Mouse (Mus musculus) adrenal gland, postnatal 10 days (tissue): Measurements from ENCODE around the gene Fam217b. TPM values are rescaled to one million over a fixed set of nuclear protein-coding genes. Genes with fewer than 3 reads are reported as not detected.

ENCODE experiments used
- DNase-seq: peaks from one replicate; pipeline ENCODE4 v3.0.0; 2021; ENCODE audit warnings: mixed read lengths
- total RNA-seq, 2 experiments: library from RNA; stranded (reverse); gene quantifications; 2 replicates each; pipeline ENCODE4 v1.2.3; 2021

Gene Fam217b
- total RNA-seq, 2 experiments from 2014 or later: 7.8 to 8.8 TPM

DNA sequence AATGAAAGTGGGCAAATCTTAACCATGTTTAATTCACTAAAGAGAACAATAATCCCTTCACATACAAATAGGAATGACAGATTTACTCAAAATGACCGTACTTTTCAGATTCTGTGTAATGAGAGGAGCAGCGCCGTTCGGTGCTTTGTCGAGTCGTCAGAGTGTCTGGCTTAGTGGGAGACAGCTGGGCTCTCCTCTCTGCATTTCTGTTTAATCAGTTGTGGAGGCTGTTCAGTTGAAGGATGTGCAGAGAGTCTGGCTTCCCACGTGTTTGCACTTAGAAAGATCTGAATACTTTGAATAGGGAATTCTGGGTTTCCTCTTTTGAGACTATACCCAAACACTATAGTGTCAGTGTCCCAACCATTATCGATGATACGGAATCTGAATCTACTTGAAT lies 23.0 kb downstream of the Fam217b start:
- DNase-seq: no peak

DNA sequence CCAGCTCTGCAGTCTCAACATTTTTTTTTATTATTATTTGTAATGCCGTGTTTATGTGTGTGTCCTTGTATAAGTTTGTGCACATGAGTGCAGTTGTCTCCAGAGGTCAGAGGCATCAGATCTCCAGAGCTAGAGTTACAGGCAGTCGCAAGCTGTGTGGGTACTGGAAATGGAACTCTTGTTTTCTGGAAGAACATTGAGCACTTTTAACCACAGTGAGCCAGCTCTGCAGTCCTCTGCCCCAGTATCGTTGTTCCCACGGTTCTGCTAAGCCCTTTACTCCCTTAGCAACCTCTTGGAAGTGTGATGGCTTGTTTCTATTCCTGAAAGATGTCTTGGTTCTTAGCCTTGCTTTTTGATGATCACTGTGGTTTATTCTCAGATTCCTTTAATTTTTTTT lies 35.1 kb downstream of the Fam217b start:
- DNase-seq: no peak

DNA sequence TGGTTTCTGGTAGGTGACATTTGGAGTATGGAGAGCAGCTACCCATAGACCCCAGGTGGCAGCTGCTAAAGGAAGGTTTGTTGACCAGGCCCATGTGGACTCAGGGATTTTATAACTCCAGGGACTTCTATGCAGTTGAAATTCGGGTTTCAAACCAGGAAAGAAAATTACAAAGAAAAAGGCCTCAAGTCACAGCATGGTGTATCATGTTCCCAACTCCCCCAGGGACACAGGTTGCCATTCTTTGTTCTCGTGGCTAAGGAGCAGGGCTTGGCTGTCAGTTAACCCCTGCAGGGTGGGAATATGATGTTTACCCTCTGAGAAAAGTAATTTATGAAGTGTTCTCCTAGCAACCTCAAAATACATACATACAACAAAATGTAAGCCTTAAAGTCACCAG lies 35.9 kb downstream of the Fam217b start:
- DNase-seq: no peak

DNA sequence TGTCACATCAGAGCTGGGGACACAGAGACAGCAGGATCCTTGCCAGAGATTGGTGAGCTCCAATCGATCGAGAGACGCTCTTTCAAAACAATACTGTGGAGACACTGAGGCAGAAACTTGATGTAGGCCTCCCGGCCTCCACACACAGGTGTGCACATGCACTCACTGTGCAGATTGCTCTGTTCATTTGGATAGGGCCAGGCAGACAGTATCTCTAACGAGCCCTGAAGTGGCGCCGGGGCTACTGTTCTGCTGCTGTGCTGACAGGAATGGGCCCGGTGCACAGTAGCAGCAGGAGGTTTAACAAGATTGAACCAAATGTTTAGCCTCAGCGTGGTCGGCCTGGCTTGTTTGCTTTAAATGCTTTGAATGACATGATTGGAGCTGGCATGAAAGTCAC lies 36.6 kb downstream of the Fam217b start:
- no peak for DNase-seq

DNA sequence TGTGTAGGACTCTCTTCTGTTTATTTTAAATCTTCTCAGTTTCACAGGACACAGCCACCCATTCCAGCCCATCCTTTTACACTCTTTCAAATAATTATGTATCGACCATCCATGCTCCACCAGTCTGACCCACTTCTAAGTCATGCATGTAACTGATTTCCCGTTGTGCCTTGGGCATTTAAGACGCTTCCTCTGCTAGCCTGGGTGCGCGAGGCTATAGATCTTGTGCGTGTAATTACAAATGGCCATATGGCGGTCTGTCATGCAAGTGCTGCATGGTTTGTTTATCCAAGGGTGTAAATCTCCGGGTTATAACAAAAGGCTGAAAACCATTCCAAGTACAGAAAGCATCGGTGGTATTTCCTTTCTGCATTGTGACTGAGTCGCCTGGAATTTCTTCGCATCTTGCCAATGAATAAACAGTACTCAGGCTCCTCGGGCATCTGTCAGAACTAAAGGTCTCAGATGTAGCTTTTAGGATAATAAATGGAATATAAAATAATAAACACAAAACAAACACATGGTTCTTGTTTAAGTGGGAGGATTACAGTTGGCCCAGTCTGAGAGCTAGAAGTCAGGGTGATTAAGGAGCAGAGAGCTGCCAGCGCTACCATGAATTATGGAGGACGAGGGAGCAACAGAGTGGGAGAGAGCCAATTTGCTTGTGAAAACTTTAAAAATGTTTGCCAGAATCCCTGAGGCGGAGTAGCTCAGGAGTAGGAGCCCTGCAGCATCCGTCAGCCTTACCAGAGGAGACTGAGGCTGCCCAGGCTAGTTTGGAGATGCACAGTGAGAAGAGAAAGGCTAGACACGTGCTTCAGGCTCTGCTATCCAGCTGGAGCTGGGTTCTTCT lies 40.6 kb downstream of the Fam217b start:
- DNase-seq: peak; percentile 16

DNA sequence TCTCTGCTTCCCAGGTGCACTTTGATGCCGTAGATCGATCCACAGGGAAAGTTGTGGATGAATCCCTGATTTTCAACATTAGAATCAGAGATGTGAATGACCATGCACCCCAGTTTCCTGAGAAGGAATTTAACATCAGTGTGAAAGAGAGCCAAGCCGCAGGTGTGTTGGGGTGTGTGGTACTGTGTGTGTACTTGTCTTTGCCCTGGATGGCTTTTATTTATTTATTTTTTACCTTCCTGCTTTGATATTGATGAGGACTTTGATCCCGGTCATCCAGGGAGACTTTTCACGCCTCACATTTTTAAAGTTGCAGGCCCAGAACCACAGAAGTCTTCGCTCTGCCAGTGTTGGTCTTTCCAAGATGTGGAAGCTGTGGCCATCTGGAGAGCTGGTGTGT lies 43.1 kb downstream of the Fam217b start:
- no peak for DNase-seq

DNA sequence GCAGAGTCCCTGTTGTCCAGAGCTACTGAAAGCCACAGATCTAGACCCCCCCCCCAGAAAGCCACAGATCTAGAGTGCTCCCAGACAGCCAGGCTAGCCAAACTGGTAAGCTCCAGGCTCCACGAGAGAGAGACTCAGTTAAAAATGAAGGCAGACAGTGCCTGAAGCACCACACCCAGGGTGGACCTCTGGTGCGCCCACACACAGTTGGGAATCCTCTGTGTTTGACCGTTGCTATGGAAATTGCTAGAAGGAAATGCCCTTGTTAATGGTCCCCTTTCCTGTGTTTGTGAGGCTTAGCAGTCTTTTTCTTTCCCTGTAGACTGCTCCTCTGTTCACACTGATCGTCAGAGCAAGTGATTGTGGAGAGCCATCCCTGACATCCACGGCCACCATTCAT lies 46.0 kb downstream of the Fam217b start:
- no peak for DNase-seq

DNA sequence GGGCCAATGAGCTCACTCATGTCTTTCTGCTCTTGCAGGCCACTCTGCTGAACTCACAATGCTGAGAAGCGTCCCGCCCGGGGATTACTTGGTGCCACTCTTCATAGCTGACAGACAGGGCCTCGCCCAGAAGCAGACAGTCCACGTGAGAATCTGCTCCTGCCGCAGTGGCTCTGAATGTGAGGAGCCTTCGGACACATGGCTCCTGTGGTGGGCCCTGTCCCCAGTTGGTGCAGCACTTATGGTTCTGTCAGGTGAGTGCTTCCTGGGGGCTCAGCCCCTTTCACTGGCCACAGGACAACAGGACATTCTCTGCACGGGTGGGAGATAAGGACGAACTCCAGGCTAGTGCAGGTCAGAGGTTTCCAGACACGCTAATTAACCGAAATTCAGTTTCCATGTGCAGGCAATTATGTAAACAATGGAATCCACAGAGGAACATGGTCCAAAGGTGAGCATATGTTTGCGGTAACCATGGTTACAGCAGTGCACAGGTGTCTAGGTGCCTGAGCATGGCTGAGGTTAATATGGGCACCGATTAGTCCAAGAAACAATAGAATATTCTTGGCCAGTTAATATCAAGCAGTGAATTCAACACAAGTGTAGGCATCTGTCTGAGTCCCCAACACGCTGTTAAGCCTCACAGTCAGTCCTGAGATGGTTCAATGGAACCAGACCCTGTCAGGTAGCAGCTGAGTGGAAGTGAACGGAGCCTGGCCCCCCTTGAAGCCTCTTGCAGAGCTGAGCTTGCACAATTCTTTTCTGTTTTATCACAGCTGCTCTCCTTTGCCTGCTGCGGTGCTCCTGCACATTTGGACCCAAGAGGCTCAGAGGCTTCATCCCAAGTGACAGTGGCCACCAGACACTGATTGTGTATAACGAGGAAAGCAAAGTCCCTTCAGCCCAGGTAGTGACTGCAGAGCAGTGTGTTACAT lies 57.5 kb downstream of the Fam217b start:
- no peak for DNase-seq

DNA sequence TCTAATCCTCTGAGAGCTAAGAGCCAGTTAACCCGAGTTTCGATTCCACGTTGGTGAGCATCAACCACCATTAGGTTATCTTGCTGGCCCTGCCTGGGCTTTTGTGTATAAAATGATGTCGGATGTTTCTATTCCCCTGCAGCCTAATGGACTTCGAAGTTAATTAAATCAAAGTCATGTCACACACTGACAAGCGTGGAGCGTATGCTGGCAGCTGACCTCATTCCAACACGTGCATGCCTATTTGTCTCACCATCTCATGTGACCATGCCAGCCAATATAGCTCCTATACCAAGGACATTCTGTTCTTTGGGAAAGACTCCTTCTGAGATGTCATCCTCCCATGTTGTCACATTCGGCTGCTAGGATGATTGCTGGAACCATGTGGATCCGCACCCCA lies 59.6 kb downstream of the Fam217b start:
- no peak for DNase-seq

Other genes with a start within 250 kb of the Fam217b start
- under 1 TPM; 0.39 TPM for gene Sycp2, start 6.8 kb upstream of the Fam217b start, total RNA-seq
- gene Ppp1r3d, start 52 bp upstream of the Fam217b start, total RNA-seq: 10 to 100 TPM; 12.9 to 14.3 TPM
- gene Cdh26, start 16.0 kb downstream of the Fam217b start, total RNA-seq: under 1 TPM in 1 of 2 experiments, not detected in 1; 0.12 TPM